Mouse (Mus musculus) lung, postnatal 0 days (tissue): Measurements from ENCODE around the gene Vmp1. TPM values are rescaled to one million over a fixed set of nuclear protein-coding genes. Genes with fewer than 3 reads are reported as not detected.
A peak's percentile ranks its signal among the peaks of the same experiment; 100 is the strongest.

Experiments used
- ATAC-seq: fragments of 200-750 bp; cut with Nextera tagmentation; 2 replicates; pipeline ENCODE4 v1.8.0; 2017; ENCODE audit warnings: moderate library complexity
- DNase-seq: peaks from one replicate; pipeline ENCODE4 v3.0.0-alpha.2; 2016; ENCODE audit warnings: low spot score
- H3K27ac ChIP-seq: fragments of 300-500 bp; sonication (generic); 2 replicates; pipeline ENCODE4 v1.5.1; 2014; ENCODE audit warnings: antibody characterized with exemption, mild to moderate bottlenecking, low read length, mixed read lengths
- H3K27me3 ChIP-seq: fragments of 300-500 bp; sonication (generic); replicated peaks from 2 replicates; pipeline ENCODE4 v1.6.1; 2014; ENCODE audit warnings: low read length, mixed read lengths; ENCODE audit not compliant: insufficient read depth
- H3K36me3 ChIP-seq: fragments of 300-500 bp; sonication (generic); 2 replicates; pipeline ENCODE4 v1.6.1; 2014; ENCODE audit warnings: low read length, mixed read lengths; ENCODE audit not compliant: insufficient read depth
- H3K4me1 ChIP-seq: fragments of 300-500 bp; sonication (generic); 2 replicates; pipeline ENCODE4 v1.6.1; 2014; ENCODE audit warnings: antibody characterized with exemption, low read depth, low read length, mixed read lengths; ENCODE audit not compliant: insufficient read depth
- H3K4me2 ChIP-seq: fragments of 300-500 bp; sonication (generic); replicated peaks from 2 replicates; pipeline ENCODE4 v1.6.1; 2014; ENCODE audit warnings: low read depth, mild to moderate bottlenecking, low read length, moderate library complexity, mixed read lengths
- H3K4me3 ChIP-seq: fragments of 300-500 bp; sonication (generic); 2 replicates; pipeline ENCODE4 v1.5.1; 2014; ENCODE audit warnings: low read depth, low read length
- H3K9ac ChIP-seq: fragments of 300-500 bp; sonication (generic); replicated peaks from 2 replicates; pipeline ENCODE4 v1.6.1; 2014; ENCODE audit warnings: low read depth, mild to moderate bottlenecking
- H3K9me3 ChIP-seq: fragments of 300-500 bp; sonication (generic); 2 replicates; pipeline ENCODE4 v1.6.1; 2016; ENCODE audit warnings: low read length, mixed read lengths
- CTCF ChIP-seq: IDR thresholded peaks from 2 replicates; pipeline ENCODE4 v1.5.1; 2016; ENCODE audit warnings: antibody characterized with exemption, mild to moderate bottlenecking
- EP300 ChIP-seq: IDR thresholded peaks from 2 replicates; pipeline ENCODE4 v1.6.1; 2016; ENCODE audit warnings: antibody characterized with exemption, mild to moderate bottlenecking, control low read depth
- WGBS: fragments of 180-500 bp; shearing (Covaris S2); extraction: QIAGEN DNeasy Blood & Tissue Kit; methylation state at CpG from one replicate; pipeline ENCODE4 v1.1.7; 2014; 5-methylcytosine and 5-hydroxymethylcytosine counted together
- polyA plus RNA-seq: library from polyadenylated mRNA; unstranded; fragments of >200 nt; fragmentation: Nextera tagmentation; extraction: Ambion mirVana; gene quantifications from 2 replicates; pipeline ENCODE4 v1.2.1, GENCODE M21; 2015

Vmp1 gene
- polyA plus RNA-seq, 1 experiment from 2014 or later = 181 TPM

GRCm38 (mm10) chr11:86647706-86648447 lies 35.8 kb downstream of the Vmp1 start:
- TF ChIP-seq EP300 = no peak
- no peak for TF ChIP-seq CTCF

DNA sequence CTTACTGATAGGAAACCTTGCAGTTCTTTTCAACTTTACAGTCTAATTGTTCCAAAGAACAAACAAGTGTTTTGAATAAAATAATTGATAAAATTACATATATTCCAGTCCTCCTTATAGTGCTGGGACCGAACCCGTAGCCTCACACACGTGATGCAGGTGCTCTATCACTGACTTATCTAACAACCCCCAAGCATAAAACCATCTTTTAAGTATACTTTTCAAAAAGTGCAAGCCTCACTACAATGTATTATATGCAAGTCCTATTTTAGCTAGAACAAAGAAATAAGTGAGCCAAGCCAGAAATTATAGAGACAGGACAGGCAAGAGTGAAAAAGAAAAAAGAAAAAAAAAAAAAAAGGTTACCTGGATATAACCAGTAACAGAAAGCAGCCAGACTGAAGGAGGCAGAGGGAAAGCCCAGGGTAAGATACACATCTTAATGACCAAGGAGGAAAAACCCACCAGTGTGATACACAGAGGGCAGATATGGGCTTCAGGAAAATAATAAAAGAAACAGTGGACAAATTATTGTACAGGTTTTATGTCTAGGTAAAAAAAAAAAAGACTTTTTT lies 36.7 kb downstream of the Vmp1 start:
- no peaks in the 10 kb centered on the region for H3K9me3 ChIP-seq
- H3K27me3 ChIP-seq = no peaks in the 10 kb centered on the region
- WGBS = 56% methylated on average over 3 of the region's 3 CpGs
- no peak overlapping the region for H3K9ac ChIP-seq
- no peak overlapping the region; the same call in 1 of the 2 replicates for H3K4me2 ChIP-seq
- no peaks in the 10 kb centered on the region for H3K36me3 ChIP-seq
- no peak for DNase-seq
- peak overlapping the region; percentile 77 for H3K27ac ChIP-seq
- no peaks in the 10 kb centered on the region for H3K4me1 ChIP-seq
- no peak overlapping the region for H3K4me3 ChIP-seq
- TF ChIP-seq EP300 = no peak
- no peak for TF ChIP-seq CTCF
- no peak for ATAC-seq

More at GRCm38 (mm10) chr11:86647706-86648447, 35.8 kb downstream of the Vmp1 start:
- Histone ChIP-seq H3K4me3 (no peak overlapping the region), H3K27ac (peak overlapping the region; percentile 59), H3K27me3 (no peaks in the 10 kb centered on the region), H3K36me3 (no peaks in the 10 kb centered on the region), H3K4me1 (no peaks in the 10 kb centered on the region), H3K4me2 (no peak overlapping the region), H3K9ac (no peak overlapping the region), H3K9me3 (no peaks in the 10 kb centered on the region)
- ATAC-seq (no peak), DNase-seq (peak; percentile 37)
- WGBS = 56% methylated on average over 15 of the region's 15 CpGs

DNA sequence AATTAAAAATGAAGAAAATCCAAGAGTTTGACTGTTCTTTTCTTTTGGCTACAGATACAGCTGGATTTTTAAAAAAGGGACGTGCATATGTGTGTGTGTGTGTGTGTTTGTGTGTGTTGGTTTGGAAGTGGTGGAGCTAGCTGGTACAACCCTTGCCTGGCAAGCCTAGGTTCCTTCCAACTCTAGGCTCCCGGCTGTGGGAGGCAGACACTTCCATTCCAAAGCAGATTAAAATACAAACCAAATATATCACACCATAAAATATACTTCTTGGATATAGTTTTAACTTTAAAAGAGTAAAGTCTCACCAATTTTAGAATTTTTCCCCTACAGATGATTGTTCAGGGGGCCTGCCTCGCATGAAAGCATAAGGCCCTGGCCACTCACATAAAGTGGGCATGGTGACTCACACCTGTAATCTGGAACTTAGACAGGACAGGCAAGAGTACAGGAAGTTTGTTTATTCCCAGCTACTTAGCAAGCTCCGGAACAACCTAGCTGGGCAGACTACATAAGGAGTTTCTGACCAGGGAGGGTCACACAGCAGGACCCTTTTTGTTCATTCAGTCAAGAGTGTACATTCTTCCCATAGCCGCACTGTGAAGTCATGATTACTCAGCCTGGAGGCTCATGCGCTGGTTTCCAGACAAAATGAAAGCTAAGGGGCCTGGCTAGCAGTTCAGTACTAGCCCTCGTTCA lies 37.4 kb downstream of the Vmp1 start:
- WGBS = 44% methylated on average over 7 of the region's 7 CpGs
- ATAC-seq (peak; percentile 98), DNase-seq (peak; percentile 95)
- H3K36me3 ChIP-seq = no peaks in the 10 kb centered on the region
- H3K9me3 ChIP-seq = no peaks in the 10 kb centered on the region
- H3K27me3 ChIP-seq = no peaks in the 10 kb centered on the region
- H3K4me2 ChIP-seq = no peak overlapping the region
- no peak overlapping the region for H3K4me3 ChIP-seq
- no peaks in the 10 kb centered on the region for H3K4me1 ChIP-seq
- peak overlapping the region; percentile 77 for H3K27ac ChIP-seq
- TF ChIP-seq CTCF = no peak
- TF ChIP-seq EP300 = peak; percentile 98
- no peak overlapping the region for H3K9ac ChIP-seq

DNA sequence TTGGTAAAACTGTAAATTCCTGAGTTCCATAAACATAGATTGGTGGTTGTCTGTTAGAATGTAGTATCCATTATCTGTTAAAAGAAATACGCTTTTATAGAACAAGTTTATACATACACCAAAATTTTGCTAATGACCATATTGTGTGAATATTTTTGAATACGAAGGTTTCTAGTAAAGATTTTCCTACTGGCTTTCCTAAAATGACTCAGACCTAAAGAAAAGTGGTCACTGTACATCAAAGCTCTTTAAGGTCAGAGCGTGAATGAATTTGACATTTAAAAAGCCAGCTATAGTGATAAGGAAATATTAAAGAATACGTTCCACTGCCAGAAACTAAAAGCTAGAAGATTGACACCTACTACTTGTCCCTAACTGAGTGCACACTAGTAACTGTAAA lies 39.1 kb downstream of the Vmp1 start:
- Histone ChIP-seq H3K9me3 (no peaks in the 10 kb centered on the region), H3K27me3 (no peaks in the 10 kb centered on the region), H3K4me2 (no peak overlapping the region), H3K27ac (no peak overlapping the region), H3K4me3 (no peak overlapping the region), H3K36me3 (no peaks in the 10 kb centered on the region), H3K4me1 (no peaks in the 10 kb centered on the region), H3K9ac (no peak overlapping the region)
- DNase-seq (no peak), ATAC-seq (no peak)
- WGBS = 79% methylated on average over 4 of the region's 4 CpGs
- TF ChIP-seq CTCF (no peak), EP300 (no peak)

- no peaks in the 10 kb centered on the region for H3K36me3 ChIP-seq
- H3K4me3 ChIP-seq = no peak overlapping the region
- 18% methylated on average over 4 of the region's 4 CpGs for WGBS
- H3K27ac ChIP-seq = peak overlapping the region; percentile 80
- ATAC-seq (no peak), DNase-seq (peak; percentile 60)
- H3K27me3 ChIP-seq = no peaks in the 10 kb centered on the region
- H3K9me3 ChIP-seq = no peaks in the 10 kb centered on the region
- H3K4me2 ChIP-seq = no peak overlapping the region
- no peaks in the 10 kb centered on the region for H3K4me1 ChIP-seq
- TF ChIP-seq EP300 (peak; percentile 79; the same call in 1 of the 2 replicates), CTCF (no peak)
- H3K9ac ChIP-seq = no peak overlapping the region
Observed at GRCm38 (mm10) chr11:86641714-86642113, 41.9 kb downstream of the Vmp1 start.

DNA sequence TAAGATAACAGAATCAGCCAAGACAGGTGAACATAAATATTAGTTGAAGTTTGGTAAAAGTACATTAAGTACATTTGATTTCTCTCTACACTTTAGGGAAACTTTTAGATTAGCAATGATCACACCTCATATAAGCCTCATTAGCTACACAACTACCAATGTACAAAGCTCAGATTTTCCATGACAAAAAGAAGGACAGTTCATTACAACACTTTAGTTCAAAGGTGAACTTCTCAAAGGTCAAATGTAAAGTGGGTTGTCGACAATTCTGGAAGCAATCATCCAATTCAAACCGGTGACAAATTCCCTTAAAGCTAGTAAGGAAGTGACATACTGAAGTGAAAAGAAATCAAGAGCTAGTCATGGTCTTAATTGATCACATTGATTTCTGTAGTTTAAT lies 45.9 kb downstream of the Vmp1 start:
- ATAC-seq (no peak), DNase-seq (peak; percentile 28)
- Histone ChIP-seq H3K4me2 (no peak overlapping the region), H3K27me3 (no peaks in the 10 kb centered on the region), H3K4me3 (no peak overlapping the region), H3K36me3 (no peaks in the 10 kb centered on the region), H3K9me3 (no peaks in the 10 kb centered on the region), H3K9ac (no peak overlapping the region), H3K4me1 (no peaks in the 10 kb centered on the region), H3K27ac (no peak overlapping the region)
- 71% methylated on average over 2 of the region's 2 CpGs for WGBS
- TF ChIP-seq CTCF (no peak), EP300 (0 out of 2 replicates have a peak, but pooled peaks have one; percentile 11)
